Mouse (Mus musculus) forebrain, embryonic 16.5 days (tissue): ENCODE data around the gene Ehhadh. TPM values are rescaled to one million over a fixed set of nuclear protein-coding genes. Genes with fewer than 3 reads are reported as not detected.

ENCODE experiments used
- ATAC-seq: fragments of 200-750 bp; cut with Nextera tagmentation; 2 replicates; pipeline ENCODE4 v1.8.0; 2017; ENCODE audit warnings: mild to moderate bottlenecking, moderate library complexity
- H3K27ac ChIP-seq: fragments of 300-500 bp; sonication (generic); 2 replicates; pipeline ENCODE4 v1.5.1; 2014; ENCODE audit warnings: low read length, control low read depth
- H3K27me3 ChIP-seq: fragments of 300-500 bp; sonication (generic); replicated peaks from 2 replicates; pipeline ENCODE4 v1.6.1; 2014; ENCODE audit warnings: low read length; ENCODE audit not compliant: control insufficient read depth, insufficient read depth
- H3K36me3 ChIP-seq: fragments of 300-500 bp; sonication (generic); 2 replicates; pipeline ENCODE4 v1.6.1; 2014; ENCODE audit not compliant: control insufficient read depth, insufficient read depth
- H3K4me1 ChIP-seq: fragments of 300-500 bp; sonication (generic); replicated peaks from 2 replicates; pipeline ENCODE4 v1.6.1; 2014; ENCODE audit warnings: low read length; ENCODE audit not compliant: control insufficient read depth, insufficient read depth
- H3K4me2 ChIP-seq: fragments of 300-500 bp; sonication (generic); 2 replicates; pipeline ENCODE4 v1.6.1; 2014; ENCODE audit warnings: mild to moderate bottlenecking, low read length, control low read depth
- H3K4me3 ChIP-seq: fragments of 300-500 bp; sonication (generic); replicated peaks from 2 replicates; pipeline ENCODE4 v1.5.1; 2014; ENCODE audit warnings: mild to moderate bottlenecking, low read length, control low read depth
- H3K9ac ChIP-seq: fragments of 300-500 bp; sonication (generic); replicated peaks from 2 replicates; pipeline ENCODE4 v1.6.1; 2014; ENCODE audit warnings: low read depth, low read length, control low read depth
- H3K9me3 ChIP-seq: fragments of 300-500 bp; sonication (generic); 2 replicates; pipeline ENCODE4 v1.6.1; 2016; ENCODE audit warnings: low read length; ENCODE audit not compliant: control insufficient read depth
- WGBS: fragments of 180-500 bp; shearing (Covaris S2); extraction: QIAGEN DNeasy Blood & Tissue Kit; methylation state at CpG from one replicate; pipeline ENCODE4 v1.1.7; 2014; 5-methylcytosine and 5-hydroxymethylcytosine counted together
- polyA plus RNA-seq: library from polyadenylated mRNA; unstranded; fragments of >200 nt; fragmentation: Nextera tagmentation; extraction: Ambion mirVana; gene quantifications from 2 replicates; pipeline ENCODE4 v1.2.1, GENCODE M21; 2015

Ehhadh gene
- polyA plus RNA-seq, 1 experiment from 2014 or later: 1.1 TPM

DNA sequence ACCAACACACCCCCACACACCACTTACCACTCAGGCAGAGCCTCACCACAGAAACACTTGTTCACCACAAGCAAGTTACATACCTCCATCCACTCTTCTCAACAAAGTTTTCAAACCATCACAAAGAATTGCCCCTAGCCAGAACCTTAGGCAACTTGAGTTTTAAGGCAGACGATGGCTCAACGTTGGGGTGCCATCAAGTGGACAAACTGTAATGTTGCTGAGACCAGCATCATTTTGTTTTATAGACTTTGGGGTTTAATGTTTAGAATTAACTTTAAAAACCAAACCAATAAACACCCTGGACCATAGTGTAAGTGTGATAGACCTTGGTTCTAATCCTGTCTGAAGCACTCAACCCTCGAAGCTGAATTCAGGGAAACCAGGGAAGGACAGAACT is 19.4 kb downstream of the Ehhadh start:
- Histone ChIP-seq H3K9ac (no peak overlapping the region), H3K27ac (no peak overlapping the region), H3K4me3 (no peak overlapping the region), H3K27me3 (no peaks in the 10 kb centered on the region), H3K9me3 (no peaks in the 10 kb centered on the region), H3K4me2 (no peak overlapping the region), H3K36me3 (no peaks in the 10 kb centered on the region), H3K4me1 (no peaks in the 10 kb centered on the region)
- WGBS: 80% methylated on average over 3 of the region's 3 CpGs
- ATAC-seq: no peak

GRCm38 (mm10) chr16:21758447-21758846 is 29.2 kb downstream of the Ehhadh start:
- no peaks in the 10 kb centered on the region for H3K27me3 ChIP-seq
- WGBS: 78% methylated on average over 1 of the region's 1 CpGs
- H3K4me1 ChIP-seq: no peaks in the 10 kb centered on the region
- no peaks in the 10 kb centered on the region for H3K9me3 ChIP-seq
- no peak overlapping the region for H3K4me2 ChIP-seq
- no peaks in the 10 kb centered on the region for H3K36me3 ChIP-seq
- no peak overlapping the region for H3K4me3 ChIP-seq
- ATAC-seq: no peak
- no peak overlapping the region for H3K27ac ChIP-seq
- no peak overlapping the region for H3K9ac ChIP-seq

GRCm38 (mm10) chr16:21743401-21743800 is 44.2 kb downstream of the Ehhadh start:
- Histone ChIP-seq H3K27ac (no peak overlapping the region), H3K9me3 (no peaks in the 10 kb centered on the region), H3K4me3 (no peak overlapping the region), H3K4me1 (no peaks in the 10 kb centered on the region), H3K27me3 (no peaks in the 10 kb centered on the region), H3K9ac (no peak overlapping the region), H3K4me2 (no peak overlapping the region), H3K36me3 (no peaks in the 10 kb centered on the region)
- WGBS: 93% methylated on average over 6 of the region's 6 CpGs
- ATAC-seq: no peak

GRCm38 (mm10) chr16:21742898-21743297 is 44.7 kb downstream of the Ehhadh start:
- WGBS: 92% methylated on average over 5 of the region's 5 CpGs

DNA sequence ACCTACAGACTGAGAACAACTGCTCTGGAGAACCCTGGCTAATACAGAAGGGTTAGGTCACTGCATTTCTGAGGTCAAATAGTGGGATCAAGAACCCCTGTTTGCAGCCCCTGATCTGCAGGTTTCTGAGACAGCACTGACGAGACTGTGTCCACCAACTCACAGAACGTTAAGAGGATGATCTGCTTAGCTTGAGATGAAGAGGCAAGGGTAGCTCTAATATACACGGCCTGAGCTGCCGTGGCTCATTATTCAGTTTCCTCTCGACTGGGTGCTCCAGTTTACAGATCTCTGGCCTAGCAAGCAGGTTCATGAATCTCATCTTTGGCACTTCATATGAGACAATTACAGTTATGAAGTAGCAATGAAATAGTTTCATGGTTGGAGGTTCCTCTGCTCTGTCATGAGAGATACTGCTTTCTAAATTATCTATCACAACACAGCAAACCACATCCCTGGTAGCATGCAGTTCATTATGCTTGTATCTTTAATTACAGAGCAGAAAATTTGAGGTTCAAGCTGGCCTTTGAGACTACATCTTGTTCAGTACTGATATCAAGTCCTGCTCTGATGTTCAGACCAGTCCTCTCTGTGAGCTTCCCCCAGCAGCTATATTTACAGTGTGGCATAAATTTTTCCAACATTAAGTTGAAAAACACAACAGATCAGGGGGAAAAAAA is 45.3 kb downstream of the Ehhadh start:
- Histone ChIP-seq H3K36me3 (no peaks in the 10 kb centered on the region), H3K27me3 (no peaks in the 10 kb centered on the region), H3K27ac (no peak overlapping the region), H3K9me3 (no peaks in the 10 kb centered on the region), H3K4me3 (no peak overlapping the region), H3K4me1 (no peaks in the 10 kb centered on the region), H3K9ac (no peak overlapping the region), H3K4me2 (no peak overlapping the region)
- ATAC-seq: no peak
- WGBS: 93% methylated on average over 5 of the region's 5 CpGs

More at GRCm38 (mm10) chr16:21742898-21743297, 44.7 kb downstream of the Ehhadh start:
- Histone ChIP-seq H3K36me3 (no peaks in the 10 kb centered on the region), H3K27me3 (no peaks in the 10 kb centered on the region), H3K27ac (no peak overlapping the region), H3K4me1 (no peaks in the 10 kb centered on the region), H3K4me2 (no peak overlapping the region), H3K9ac (no peak overlapping the region), H3K4me3 (no peak overlapping the region), H3K9me3 (no peaks in the 10 kb centered on the region)
- no peak for ATAC-seq

DNA sequence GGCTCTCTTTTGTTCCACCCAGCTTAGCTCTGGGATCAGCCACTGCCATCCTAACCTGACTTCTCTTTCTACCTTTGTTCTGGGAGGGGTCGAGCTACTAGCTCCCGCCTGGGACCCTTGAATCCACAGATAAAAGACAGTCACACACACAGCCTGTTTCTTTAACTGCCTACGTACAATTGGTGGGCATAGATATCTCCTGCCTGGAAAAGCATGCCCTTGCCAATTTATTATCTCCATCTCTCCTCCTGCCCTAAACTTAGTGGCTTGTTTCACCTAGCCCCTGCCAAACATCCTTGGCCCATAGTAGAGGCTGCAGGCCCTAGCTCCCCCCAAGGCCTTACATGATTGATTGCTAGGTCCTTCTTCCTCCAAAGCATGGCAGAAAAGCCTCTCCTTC is 46.1 kb downstream of the Ehhadh start:
- H3K4me3 ChIP-seq: no peak overlapping the region
- no peaks in the 10 kb centered on the region for H3K27me3 ChIP-seq
- no peaks in the 10 kb centered on the region for H3K36me3 ChIP-seq
- ATAC-seq: no peak
- no peak overlapping the region for H3K9ac ChIP-seq
- no peaks in the 10 kb centered on the region for H3K4me1 ChIP-seq
- no peaks in the 10 kb centered on the region for H3K9me3 ChIP-seq
- WGBS: 82% methylated on average over 3 of the region's 3 CpGs
- no peak overlapping the region for H3K27ac ChIP-seq
- H3K4me2 ChIP-seq: no peak overlapping the region

GRCm38 (mm10) chr16:21735638-21736037 is 52.0 kb downstream of the Ehhadh start:
- no peaks in the 10 kb centered on the region for H3K27me3 ChIP-seq
- 92% methylated on average over 1 of the region's 1 CpGs for WGBS
- H3K9ac ChIP-seq: no peak overlapping the region
- no peaks in the 10 kb centered on the region for H3K9me3 ChIP-seq
- no peak overlapping the region for H3K27ac ChIP-seq
- no peak for ATAC-seq
- no peaks in the 10 kb centered on the region for H3K4me1 ChIP-seq
- no peak overlapping the region for H3K4me3 ChIP-seq
- H3K36me3 ChIP-seq: no peaks in the 10 kb centered on the region
- H3K4me2 ChIP-seq: no peak overlapping the region

DNA sequence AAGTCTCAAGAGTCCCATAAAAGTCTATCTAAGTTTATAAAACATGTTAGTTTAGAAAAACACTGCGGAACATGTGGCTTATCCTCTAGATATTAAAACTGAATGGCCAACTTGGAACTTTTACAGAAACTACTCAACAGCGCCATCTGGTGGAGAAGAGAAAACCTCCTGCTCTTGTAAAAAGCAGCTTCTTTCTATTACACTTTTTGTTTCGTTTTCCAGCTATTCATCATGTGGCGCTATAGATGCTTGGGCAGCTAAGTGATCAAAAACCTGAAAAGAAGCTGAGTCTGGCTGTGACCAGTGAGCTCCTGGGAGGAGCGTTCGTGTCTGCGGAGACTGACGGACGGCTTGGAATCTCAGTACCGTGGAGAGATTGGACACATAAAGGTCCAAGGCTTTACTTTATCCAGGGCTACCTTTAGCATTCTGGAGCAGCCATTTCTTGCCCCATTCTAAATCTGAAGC is 59.7 kb downstream of the Ehhadh start:
- H3K9ac ChIP-seq: peak overlapping the region; percentile 54

DNA sequence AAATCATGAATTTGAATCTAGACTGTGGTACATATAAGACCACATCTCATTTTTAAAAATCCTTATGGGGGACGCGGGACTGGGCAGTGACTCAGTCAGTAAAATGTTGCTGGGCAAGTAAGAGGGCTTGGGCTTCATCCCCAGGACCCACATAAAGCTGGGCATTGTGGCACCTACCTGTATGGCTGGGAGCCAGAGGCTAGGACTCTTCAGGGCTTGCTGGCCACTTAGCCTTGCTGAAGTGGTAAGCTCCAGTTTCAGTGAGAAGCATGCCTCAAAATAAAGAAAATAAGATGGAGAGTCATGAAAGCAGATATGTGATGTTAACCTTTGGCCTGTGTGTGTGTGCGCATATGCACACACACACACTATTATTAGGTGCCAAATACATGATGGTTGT is 60.2 kb downstream of the Ehhadh start:
- Histone ChIP-seq H3K36me3 (no peaks in the 10 kb centered on the region), H3K9ac (no peak overlapping the region), H3K27ac (no peak overlapping the region), H3K4me3 (no peak overlapping the region), H3K27me3 (no peaks in the 10 kb centered on the region), H3K4me1 (0 out of 2 replicates have a peak, but pooled peaks cover 3% of the 10 kb centered on the region), H3K9me3 (no peaks in the 10 kb centered on the region), H3K4me2 (no peak overlapping the region)
- ATAC-seq: no peak
- 89% methylated on average over 3 of the region's 3 CpGs for WGBS

More for the DNA sequence above, 59.7 kb downstream of the Ehhadh start:
- Histone ChIP-seq H3K36me3 (no peaks in the 10 kb centered on the region), H3K27me3 (no peaks in the 10 kb centered on the region), H3K4me3 (peak overlapping the region; percentile 42), H3K27ac (no peak overlapping the region), H3K4me2 (peak overlapping the region; percentile 54), H3K9me3 (no peaks in the 10 kb centered on the region), H3K4me1 (0 out of 2 replicates have a peak, but pooled peaks cover 3% of the 10 kb centered on the region)
- WGBS: 14% methylated on average over 10 of the region's 10 CpGs
- ATAC-seq: peak; percentile 70
